Mouse (Mus musculus) limb, embryonic 11.5 days (tissue): Measurements from ENCODE around the gene Fgfr2. TPM values are rescaled to one million over a fixed set of nuclear protein-coding genes. Genes with fewer than 3 reads are reported as not detected.

ENCODE experiments used
- ATAC-seq: fragments of 200-750 bp; cut with Nextera tagmentation; 2 replicates; pipeline ENCODE4 v1.8.0; 2017; ENCODE audit warnings: low read depth; ENCODE audit not compliant: insufficient number of reproducible peaks, low FRiP score, low TSS enrichment
- DNase-seq: peaks from one replicate; pipeline ENCODE4 v3.0.0-alpha.2; 2015; ENCODE audit warnings: low spot score
- H3K27ac ChIP-seq: fragments of 300-500 bp; sonication (generic); replicated peaks from 2 replicates; pipeline ENCODE4 v1.5.1; 2014; ENCODE audit warnings: low read depth, mild to moderate bottlenecking, low read length
- H3K27me3 ChIP-seq: fragments of 300-500 bp; sonication (generic); 2 replicates; pipeline ENCODE4 v1.6.1; 2014; ENCODE audit warnings: mild to moderate bottlenecking, low read length, mixed read lengths; ENCODE audit not compliant: control insufficient read depth, insufficient read depth
- H3K36me3 ChIP-seq: fragments of 300-500 bp; sonication (generic); 2 replicates; pipeline ENCODE4 v1.6.1; 2014; ENCODE audit warnings: mild to moderate bottlenecking, low read length, moderate library complexity, mixed read lengths; ENCODE audit not compliant: control insufficient read depth, insufficient read depth
- H3K4me1 ChIP-seq: fragments of 300-500 bp; sonication (generic); 2 replicates; pipeline ENCODE4 v1.6.1; 2014; ENCODE audit warnings: low read length, mixed read lengths; ENCODE audit not compliant: control insufficient read depth, insufficient read depth
- H3K4me2 ChIP-seq: fragments of 300-500 bp; sonication (generic); 2 replicates; pipeline ENCODE4 v1.6.1; 2014; ENCODE audit warnings: low read depth, mild to moderate bottlenecking, moderate library complexity; ENCODE audit not compliant: severe bottlenecking
- H3K4me3 ChIP-seq: fragments of 300-500 bp; sonication (generic); 2 replicates; pipeline ENCODE4 v1.5.1; 2014; ENCODE audit warnings: low read depth, low read length
- H3K9ac ChIP-seq: fragments of 300-500 bp; sonication (generic); 2 replicates; pipeline ENCODE4 v1.6.1; 2014; ENCODE audit warnings: mild to moderate bottlenecking, low read length
- H3K9me3 ChIP-seq: fragments of 300-500 bp; sonication (generic); 2 replicates; pipeline ENCODE4 v1.6.1; 2016; ENCODE audit warnings: low read length; ENCODE audit not compliant: control insufficient read depth
- WGBS: fragments of 180-500 bp; shearing (Covaris S2); extraction: QIAGEN DNeasy Blood & Tissue Kit; methylation state at CpG from one replicate; pipeline ENCODE4 v1.1.7; 2014; 5-methylcytosine and 5-hydroxymethylcytosine counted together
- polyA plus RNA-seq: library from polyadenylated mRNA; unstranded; fragments of >200 nt; fragmentation: Nextera tagmentation; extraction: Ambion mirVana; gene quantifications from 2 replicates; pipeline ENCODE4 v1.2.1, GENCODE M21; 2014

Gene Fgfr2
- polyA plus RNA-seq, 1 experiment from 2014 or later, result 60.1 TPM

- DNase-seq (peak; percentile 77), ATAC-seq (no peak)
- H3K27me3 ChIP-seq, result peaks cover 89% of the 10 kb centered on the region
- peak overlapping the region; percentile 62 for H3K4me2 ChIP-seq
- H3K9me3 ChIP-seq, result no peaks in the 10 kb centered on the region
- H3K4me1 ChIP-seq, result peaks cover 22% of the 10 kb centered on the region
- no peak overlapping the region for H3K9ac ChIP-seq
- H3K27ac ChIP-seq, result no peak overlapping the region
- H3K4me3 ChIP-seq, result peak overlapping the region; percentile 18
- H3K36me3 ChIP-seq, result no peaks in the 10 kb centered on the region
- under 1% methylated on average over 73 of the region's 75 CpGs for WGBS
Measured at GRCm38 (mm10) chr7:131543623-131544481, 1579.3 kb downstream of the Fgfr2 start.

GRCm38 (mm10) chr7:131542872-131543622 is 1580.1 kb downstream of the Fgfr2 start:
- under 1% methylated on average over 50 of the region's 71 CpGs for WGBS
- H3K4me1 ChIP-seq, result peaks cover 22% of the 10 kb centered on the region
- H3K4me3 ChIP-seq, result peak overlapping the region; percentile 26
- ATAC-seq (no peak), DNase-seq (peak; percentile 64)
- H3K27ac ChIP-seq, result no peak overlapping the region
- H3K4me2 ChIP-seq, result peak overlapping the region; percentile 62
- no peaks in the 10 kb centered on the region for H3K36me3 ChIP-seq
- peaks cover 81% of the 10 kb centered on the region for H3K27me3 ChIP-seq
- no peaks in the 10 kb centered on the region for H3K9me3 ChIP-seq
- no peak overlapping the region; the same call in 1 of the 2 replicates for H3K9ac ChIP-seq

- DNase-seq, result peak; percentile 74
- Histone ChIP-seq H3K27me3 (peaks cover 74% of the 10 kb centered on the region), H3K4me1 (peaks cover 22% of the 10 kb centered on the region), H3K4me3 (peak within 1 kb of the TSS; percentile 26), H3K4me2 (peak within 1 kb of the TSS; percentile 62), H3K9me3 (no peaks in the 10 kb centered on the region), H3K27ac (no peak within 1 kb of the TSS), H3K36me3 (no peaks in the 10 kb centered on the region), H3K9ac (no peak within 1 kb of the TSS; the same call in 1 of the 2 replicates)
- no peak for ATAC-seq
- under 1% methylated on average over 58 of the region's 65 CpGs for WGBS
Measured at GRCm38 (mm10) chr7:131542115-131542871, 1580.9 kb downstream of the Fgfr2 start, which contains the start of gene Hmx3. TSS of gene Hmx3 (plus strand) at chr7:131542867.

GRCm38 (mm10) chr7:131541184-131542114 is 1581.7 kb downstream of the Fgfr2 start:
- peaks cover 67% of the 10 kb centered on the region for H3K27me3 ChIP-seq
- H3K27ac ChIP-seq, result no peak overlapping the region
- ATAC-seq (no peak), DNase-seq (peak; percentile 63)
- 1% methylated on average over 41 of the region's 41 CpGs for WGBS
- H3K4me1 ChIP-seq, result peaks cover 22% of the 10 kb centered on the region
- H3K4me2 ChIP-seq, result peak overlapping the region; percentile 62
- H3K36me3 ChIP-seq, result no peaks in the 10 kb centered on the region
- H3K9me3 ChIP-seq, result no peaks in the 10 kb centered on the region
- peak overlapping the region; percentile 26 for H3K4me3 ChIP-seq
- no peak overlapping the region for H3K9ac ChIP-seq

- peaks cover 54% of the 10 kb centered on the region for H3K27me3 ChIP-seq
- ATAC-seq (no peak), DNase-seq (peak; percentile 95)
- 0% methylated on average over 7 of the region's 7 CpGs for WGBS
- H3K4me2 ChIP-seq, result no peak overlapping the region
- peaks cover 22% of the 10 kb centered on the region for H3K4me1 ChIP-seq
- H3K9me3 ChIP-seq, result no peaks in the 10 kb centered on the region
- no peak overlapping the region for H3K4me3 ChIP-seq
- no peak overlapping the region for H3K9ac ChIP-seq
- no peaks in the 10 kb centered on the region for H3K36me3 ChIP-seq
- H3K27ac ChIP-seq, result no peak overlapping the region
Measured at GRCm38 (mm10) chr7:131539979-131540378, 1583.2 kb downstream of the Fgfr2 start.

- no peaks in the 10 kb centered on the region for H3K27me3 ChIP-seq
- DNase-seq (no peak), ATAC-seq (no peak)
- H3K4me1 ChIP-seq, result no peaks in the 10 kb centered on the region
- no peaks in the 10 kb centered on the region for H3K9me3 ChIP-seq
- H3K4me2 ChIP-seq, result no peak overlapping the region
- no peak overlapping the region for H3K9ac ChIP-seq
- no peaks in the 10 kb centered on the region for H3K36me3 ChIP-seq
- no peak overlapping the region for H3K27ac ChIP-seq
- WGBS, result 68% methylated on average over 2 of the region's 2 CpGs
- H3K4me3 ChIP-seq, result no peak overlapping the region
Measured at GRCm38 (mm10) chr7:131503739-131504138, 1619.4 kb downstream of the Fgfr2 start.

- H3K27ac ChIP-seq, result no peak overlapping the region
- WGBS, result 91% methylated on average over 5 of the region's 5 CpGs
- peaks cover 2% of the 10 kb centered on the region; the same call in 1 of the 2 replicates for H3K4me1 ChIP-seq
- H3K27me3 ChIP-seq, result no peaks in the 10 kb centered on the region
- no peaks in the 10 kb centered on the region for H3K9me3 ChIP-seq
- no peak overlapping the region for H3K9ac ChIP-seq
- no peak overlapping the region for H3K4me3 ChIP-seq
- no peak for DNase-seq
- no peak overlapping the region for H3K4me2 ChIP-seq
- no peak for ATAC-seq
- H3K36me3 ChIP-seq, result no peaks in the 10 kb centered on the region
Measured at GRCm38 (mm10) chr7:131478403-131478802, 1644.7 kb downstream of the Fgfr2 start.
